Mouse (Mus musculus) testis, adult 2 months (tissue): ENCODE data around the gene Frmd4a.

Source experiments
- CTCF ChIP-seq: fragments of 200-500 bp; IDR thresholded peaks from 2 replicates; pipeline ENCODE4 v1.5.1; 2012; ENCODE audit warnings: low read depth, mild to moderate bottlenecking, inconsistent platforms, low read length, moderate library complexity; ENCODE audit not compliant: control insufficient read depth, insufficient read depth, insufficient replicate concordance
- POLR2A ChIP-seq: fragments of 200-500 bp; IDR thresholded peaks from 2 replicates; pipeline ENCODE4 v1.6.1; 2012; ENCODE audit warnings: low read depth, mild to moderate bottlenecking, inconsistent platforms, low read length, moderate library complexity; ENCODE audit not compliant: control insufficient read depth

DNA sequence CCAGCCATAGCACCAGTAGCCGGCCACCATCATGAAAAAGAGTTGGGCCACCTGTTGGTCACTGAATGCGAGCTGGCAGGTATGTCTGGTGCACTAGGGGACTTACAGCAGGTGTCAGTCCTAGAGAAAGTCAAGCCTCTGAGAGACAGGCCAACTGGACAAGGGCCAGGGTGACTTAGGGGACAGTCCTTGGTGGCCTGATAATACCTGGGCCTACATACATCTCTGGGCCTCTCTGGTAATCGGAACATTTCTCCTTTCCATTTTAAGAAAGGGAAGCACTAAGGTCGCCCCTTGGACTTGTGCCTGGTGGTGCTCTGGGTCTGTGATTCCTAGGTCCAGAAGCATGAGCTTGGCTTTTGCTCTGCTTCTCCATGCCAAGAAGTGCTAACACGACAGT, 459.1 kb downstream of the Frmd4a start:
- TF ChIP-seq POLR2A (no peak), CTCF (no peak)
